Mouse (Mus musculus) retina, embryonic 14.5 days (tissue): Measurements from ENCODE around the gene Trim59.

Experiments
- DNase-seq: peaks from one replicate; pipeline ENCODE4 v3.0.0-alpha.2; 2015; ENCODE audit warnings: low spot score

Gene Trim59

GRCm38 (mm10) chr3:69005338-69006245 is 39.0 kb downstream of the Trim59 start:
- peak; percentile 63 for DNase-seq

GRCm38 (mm10) chr3:69004437-69005337 is 39.9 kb downstream of the Trim59 start, which contains the start of the genes Ift80 and Smc4:
Gene Ift80 (minus strand): TSS chr3:69004570.
Gene Smc4 (plus strand): TSS chr3:69004738.
- DNase-seq, result peak; percentile 99

GRCm38 (mm10) chr3:69004055-69004436 is 40.5 kb downstream of the Trim59 start:
- DNase-seq, result no peak

GRCm38 (mm10) chr3:69002781-69003180 is 41.8 kb downstream of the Trim59 start:
- DNase-seq, result no peak

GRCm38 (mm10) chr3:68986550-68986949 is 58.0 kb downstream of the Trim59 start:
- DNase-seq, result no peak
